Mouse (Mus musculus) midbrain, embryonic 12.5 days (tissue): ENCODE results near the gene Armcx1. TPM values are rescaled to one million over a fixed set of nuclear protein-coding genes. Genes with fewer than 3 reads are reported as not detected.

Source experiments
- microRNA-seq: library from miRNA; unstranded; fragments of <30 nt; microRNA quantifications from one replicate; pipeline ENCODE4, GENCODE M21; 2017
- polyA plus RNA-seq: library from polyadenylated mRNA; unstranded; fragments of >200 nt; fragmentation: Nextera tagmentation; extraction: Ambion mirVana; gene quantifications from 2 replicates; pipeline ENCODE4 v1.2.1, GENCODE M21; 2016

The Armcx1 gene
- polyA plus RNA-seq, 1 experiment from 2014 or later: 67.1 TPM

Small RNAs within 50 kb of the gene (microRNA-seq; reads per million reads assigned to microRNA genes)
- gene Mir7093: not detected

Other genes with a start within 250 kb of the Armcx1 start
- not detected in 2 replicates for gene Taf7l, start 241.5 kb upstream of the Armcx1 start, polyA plus RNA-seq
- 49.5 and 50.3 TPM in 2 replicates for gene Timm8a1, start 176.1 kb upstream of the Armcx1 start, polyA plus RNA-seq
- 1.1 and 1.2 TPM in 2 replicates for gene Btk, start 134.4 kb upstream of the Armcx1 start, polyA plus RNA-seq
- 229 and 268 TPM in 2 replicates for gene Rpl36a, start 132.3 kb upstream of the Armcx1 start, polyA plus RNA-seq
- gene Gla, start 116.8 kb upstream of the Armcx1 start, polyA plus RNA-seq: 4.5 TPM in 2 replicates
- gene Hnrnph2, start 116.8 kb upstream of the Armcx1 start, polyA plus RNA-seq: 186 and 202 TPM in 2 replicates
- gene Armcx4, start 31.4 kb upstream of the Armcx1 start, polyA plus RNA-seq: 7.3 and 9.1 TPM in 2 replicates
- 22.3 and 24.5 TPM in 2 replicates for gene Armcx6, start 33.5 kb downstream of the Armcx1 start, polyA plus RNA-seq
- gene Armcx3, start 38.6 kb downstream of the Armcx1 start, polyA plus RNA-seq: 56.6 and 60.5 TPM in 2 replicates
- gene Armcx2, start 91.3 kb downstream of the Armcx1 start, polyA plus RNA-seq: 85.0 and 89.8 TPM in 2 replicates
- gene Nxf2, start 246.8 kb downstream of the Armcx1 start, polyA plus RNA-seq: 0.45 and 0.61 TPM in 2 replicates